Mouse (Mus musculus): Measurements from ENCODE around the gene Sun1.

Gene Sun1

GRCm38 (mm10) chr5:139199995-139200769 is at the start of gene Sun1:
Sun1 (plus strand) TSS chr5:139200637.
- in situ Hi-C loops (cut with MboI; ENCODE audit: unreplicated experiment in 2 of 2), result loop anchor here in 1 of 2 experiments (5.0 kb wide), 1 partner anchor 47 kb away; no protein-coding TSS in a partner anchor

DNA sequence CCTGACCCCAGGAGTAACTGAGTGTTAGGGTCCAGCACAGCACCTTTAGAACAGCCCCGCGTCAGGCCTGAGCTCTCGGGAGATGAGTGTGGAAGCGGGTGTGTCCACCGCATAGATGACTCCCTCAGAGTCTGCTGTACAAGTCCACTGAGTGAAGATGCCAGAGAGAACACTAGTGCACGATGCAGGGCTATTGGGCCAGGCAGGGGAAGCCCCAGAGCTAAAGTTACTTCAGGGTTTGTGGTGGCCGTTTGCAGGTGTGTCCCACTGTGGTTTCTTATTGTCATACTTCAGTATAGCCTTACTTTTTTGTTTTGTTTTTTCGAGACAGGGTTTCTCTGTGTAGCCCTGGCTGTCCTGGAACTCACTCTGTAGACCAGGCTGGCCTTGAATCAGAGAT is 39.5 kb upstream of the Sun1 start:
- in situ Hi-C loops (cut with MboI; ENCODE audit: unreplicated experiment in 2 of 2), result loop anchor here in 1 of 2 experiments (10.0 to 25.0 kb wide), 4 partner anchors 614 to 1476 kb away; partner anchors contain the start of genes Chst12, Ints1 and Ttyh3

DNA sequence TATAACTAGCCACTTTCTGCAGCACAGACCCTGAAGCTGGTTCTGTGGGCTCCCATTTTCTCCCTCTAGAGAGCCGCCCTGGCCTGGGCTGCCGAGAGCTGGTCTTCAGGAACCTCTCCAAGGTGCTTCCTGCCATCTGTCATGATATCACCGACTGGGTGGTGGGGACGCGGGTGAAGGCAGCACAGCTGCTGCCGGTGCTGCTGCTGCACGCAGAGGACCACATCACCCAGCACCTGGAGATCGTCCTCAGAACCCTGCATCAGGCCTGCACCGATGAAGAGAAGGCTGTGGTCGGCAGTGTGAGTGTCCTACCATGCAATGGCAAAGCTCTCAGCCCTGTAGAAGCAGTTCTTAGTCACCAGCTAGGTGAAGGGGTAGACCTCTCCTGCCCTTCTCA is 38.8 kb upstream of the Sun1 start:
- in situ Hi-C loops (cut with MboI; ENCODE audit: unreplicated experiment in 2 of 2), result loop anchor here in 1 of 2 experiments (10.0 to 25.0 kb wide), 4 partner anchors 613 to 1476 kb away; partner anchors contain the start of genes Chst12, Ints1 and Ttyh3

DNA sequence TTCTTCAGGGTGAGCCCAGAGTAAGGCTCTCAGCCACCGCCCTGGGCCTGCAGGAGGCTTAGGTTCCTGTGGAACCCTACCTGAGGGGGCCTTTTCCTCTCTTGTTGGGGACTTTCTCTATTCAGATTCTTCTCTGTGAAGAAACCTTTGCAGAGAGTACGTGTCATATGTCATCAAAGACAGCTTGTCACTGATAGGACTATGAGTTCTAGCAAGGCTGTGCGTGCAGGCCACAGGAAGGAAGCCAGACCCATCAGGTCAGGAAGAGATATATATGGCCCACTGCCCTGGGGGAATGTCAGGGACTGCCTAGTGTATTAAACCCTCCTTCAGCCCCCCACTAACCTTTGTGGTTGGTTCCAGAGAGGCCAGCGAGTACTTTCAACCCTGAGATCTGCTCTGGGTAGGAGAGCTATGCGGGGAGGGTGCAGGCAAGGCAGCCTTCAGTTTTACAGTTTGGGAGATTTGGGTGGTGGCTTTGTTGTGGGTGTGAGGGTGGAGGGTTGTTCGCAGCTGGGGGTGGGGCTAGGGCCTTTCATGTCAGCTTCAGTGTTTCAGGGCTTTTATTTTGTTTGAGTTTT is 33.6 kb upstream of the Sun1 start:
- in situ Hi-C loops (cut with MboI; ENCODE audit: unreplicated experiment in 2 of 2), result loop anchor here in 1 of 2 experiments (10.0 to 25.0 kb wide), 4 partner anchors 608 to 1470 kb away; partner anchors contain the start of genes Chst12, Ints1 and Ttyh3

GRCm38 (mm10) chr5:139167548-139167947 is 32.9 kb upstream of the Sun1 start:
- in situ Hi-C loops (cut with MboI; ENCODE audit: unreplicated experiment in 2 of 2), result loop anchor here in 1 of 2 experiments (10.0 to 25.0 kb wide), 4 partner anchors 607 to 1470 kb away; partner anchors contain the start of genes Chst12, Ints1 and Ttyh3

GRCm38 (mm10) chr5:139171929-139172328 is 28.5 kb upstream of the Sun1 start:
- in situ Hi-C loops (cut with MboI; ENCODE audit: unreplicated experiment in 2 of 2), result loop anchor here in 1 of 2 experiments (25.0 kb wide), 3 partner anchors 1040 to 1465 kb away; partner anchors contain the start of genes Chst12 and Ttyh3

- in situ Hi-C loops (cut with MboI; ENCODE audit: unreplicated experiment in 2 of 2), result loop anchor here in 1 of 2 experiments (25.0 kb wide), 3 partner anchors 1038 to 1463 kb away; partner anchors contain the start of genes Chst12 and Ttyh3
Observed at GRCm38 (mm10) chr5:139174141-139174540, 26.3 kb upstream of the Sun1 start.

DNA sequence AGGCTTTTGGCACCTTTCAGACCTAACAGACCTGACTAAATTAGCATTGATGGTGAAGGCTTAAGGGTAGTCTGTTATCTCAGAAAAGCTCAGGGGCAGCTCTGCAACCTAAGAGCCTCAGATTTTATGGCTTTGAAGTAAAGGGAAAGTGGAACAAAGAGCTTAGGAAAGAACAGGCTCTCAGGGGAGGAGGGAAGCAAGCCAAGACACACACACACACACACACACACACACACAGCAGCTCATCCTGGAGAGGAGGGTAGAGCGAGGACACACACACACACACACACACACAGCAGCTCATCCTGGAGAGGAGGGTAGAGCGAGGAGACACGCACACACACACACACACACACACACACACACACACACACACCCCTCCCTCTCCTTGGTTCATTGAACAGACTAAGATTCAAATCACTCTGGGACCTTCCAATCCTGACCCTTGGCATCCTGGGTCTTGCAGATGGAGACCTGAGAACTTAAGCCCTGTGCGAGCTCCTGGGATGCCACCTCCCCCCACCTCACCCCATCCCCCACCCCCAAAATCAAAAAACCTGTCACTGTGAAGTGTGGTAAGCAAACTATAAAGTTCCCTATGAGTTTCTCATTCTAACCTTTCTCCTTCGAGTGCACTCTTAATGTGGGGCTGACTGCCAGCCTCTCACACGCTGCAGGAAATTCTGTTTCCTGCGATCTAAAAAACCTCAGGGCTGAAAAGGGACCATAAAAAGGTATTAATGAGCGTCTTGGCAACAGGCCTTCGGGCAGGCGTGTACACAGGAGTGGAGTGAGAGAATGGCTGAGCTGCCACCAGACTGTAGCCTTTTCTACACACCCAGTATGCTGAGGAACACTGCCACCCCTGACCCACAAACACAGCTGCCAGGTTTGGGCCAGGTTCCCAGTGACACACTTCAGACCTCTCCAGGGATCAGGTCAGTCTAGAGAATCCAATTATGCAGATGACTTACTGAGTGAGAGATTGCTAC is 25.6 kb upstream of the Sun1 start:
- in situ Hi-C loops (cut with MboI; ENCODE audit: unreplicated experiment in 2 of 2), result loop anchor here (5.0 to 25.0 kb wide), 6 partner anchors 38 to 1462 kb away; partner anchors contain the start of genes Chst12 (in 1 of the 2) and Ttyh3 (in 1 of the 2)

DNA sequence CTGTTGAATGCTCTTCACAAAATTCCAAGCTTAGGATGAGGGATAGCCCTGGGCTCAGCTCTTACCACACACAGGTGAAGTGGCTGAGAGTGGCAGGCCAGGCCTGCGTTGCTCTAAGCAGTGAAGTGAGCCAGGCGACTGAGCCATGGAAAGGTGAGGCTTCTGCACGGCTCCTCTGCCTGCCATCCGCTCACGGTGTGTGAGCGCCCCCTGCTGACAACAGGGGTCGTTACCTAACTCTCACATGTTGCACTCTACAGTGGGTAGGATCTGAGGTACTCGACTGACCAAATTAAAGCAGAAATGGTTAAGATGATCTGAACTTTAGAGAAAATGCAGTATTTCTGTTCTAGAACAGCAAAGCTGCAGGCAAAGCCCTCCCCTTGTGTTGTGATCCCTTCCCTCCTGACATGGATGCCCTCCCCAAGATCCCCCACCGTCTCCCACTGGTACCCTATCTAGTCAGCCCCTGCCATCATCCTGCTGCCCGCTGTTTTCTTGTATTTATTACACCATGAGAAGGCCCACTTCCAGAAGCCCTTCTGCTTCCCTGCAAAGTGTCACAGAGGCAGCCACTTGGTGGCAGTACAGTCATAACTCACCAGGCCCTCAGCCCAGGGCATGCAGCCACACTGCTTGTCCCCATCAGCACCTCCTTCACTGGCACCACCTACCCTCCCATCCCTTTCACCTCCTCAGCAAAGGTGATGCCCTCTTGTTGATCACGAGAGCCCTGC is 21.4 kb upstream of the Sun1 start:
- in situ Hi-C loops (cut with MboI; ENCODE audit: unreplicated experiment in 2 of 2), result loop anchor here (5.0 kb wide), 3 partner anchors 42 to 332 kb away; no protein-coding TSS in a partner anchor

- in situ Hi-C loops (cut with MboI; ENCODE audit: unreplicated experiment in 2 of 2), result no loop called here
Observed at GRCm38 (mm10) chr5:139183131-139183530, 17.3 kb upstream of the Sun1 start.

DNA sequence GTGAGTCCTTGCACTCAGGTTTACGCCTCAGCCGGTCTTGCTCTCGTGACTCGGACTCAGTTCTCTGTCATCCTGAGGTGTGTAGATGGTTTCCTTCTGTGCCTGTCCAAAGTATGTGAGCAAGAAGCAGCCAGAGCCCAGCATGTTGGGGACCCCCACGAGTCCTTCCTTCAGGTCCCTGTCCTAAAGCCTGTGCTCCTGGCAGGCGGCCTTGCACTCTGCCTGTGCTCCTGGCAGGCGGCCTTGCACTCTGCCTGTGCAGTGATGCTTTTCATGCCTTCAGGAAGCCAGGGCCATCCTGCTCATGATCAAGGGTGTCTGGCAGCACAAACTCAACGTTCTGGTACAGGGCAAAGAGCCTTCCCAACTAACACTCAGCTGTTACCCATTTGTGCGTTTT is 16.8 kb upstream of the Sun1 start:
- in situ Hi-C loops (cut with MboI; ENCODE audit: unreplicated experiment in 2 of 2), result no loop called here

GRCm38 (mm10) chr5:139184897-139185296 is 15.5 kb upstream of the Sun1 start:
- in situ Hi-C loops (cut with MboI; ENCODE audit: unreplicated experiment in 2 of 2), result no loop called here

GRCm38 (mm10) chr5:139189726-139190125 is 10.7 kb upstream of the Sun1 start:
- in situ Hi-C loops (cut with MboI; ENCODE audit: unreplicated experiment in 2 of 2), result no loop called here

DNA sequence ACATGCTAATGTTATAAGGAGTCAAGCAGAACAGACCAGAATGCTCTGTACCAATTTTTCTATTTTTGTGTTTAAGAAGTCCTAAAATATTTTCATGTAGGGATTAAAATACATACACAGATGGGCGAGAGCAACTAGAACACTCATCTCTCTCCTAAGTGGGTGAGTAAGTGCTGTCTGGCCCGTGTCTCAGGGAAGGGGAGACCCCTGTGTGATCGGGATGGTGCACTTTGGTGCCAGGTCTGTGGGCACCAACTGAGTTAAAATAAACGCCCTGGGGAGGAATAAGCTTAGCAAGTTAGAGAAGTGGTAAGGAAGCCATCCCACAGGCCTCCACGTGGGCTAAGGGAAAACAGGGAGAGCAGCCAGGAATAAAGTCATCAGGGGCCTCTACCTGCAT is 9.5 kb upstream of the Sun1 start:
- in situ Hi-C loops (cut with MboI; ENCODE audit: unreplicated experiment in 2 of 2), result no loop called here

GRCm38 (mm10) chr5:139198779-139199178 is 1.7 kb upstream of the Sun1 start:
- in situ Hi-C loops (cut with MboI; ENCODE audit: unreplicated experiment in 2 of 2), result no loop called here

- in situ Hi-C loops (cut with MboI; ENCODE audit: unreplicated experiment in 2 of 2), result no loop called here
Observed at GRCm38 (mm10) chr5:139199636-139199994, 822 bp upstream of the Sun1 start.

- in situ Hi-C loops (cut with MboI; ENCODE audit: unreplicated experiment in 2 of 2), result loop anchor here in 1 of 2 experiments (5.0 kb wide), 1 partner anchor 46 kb away; no protein-coding TSS in a partner anchor
Observed at GRCm38 (mm10) chr5:139200770-139201569, 533 bp downstream of the Sun1 start.

DNA sequence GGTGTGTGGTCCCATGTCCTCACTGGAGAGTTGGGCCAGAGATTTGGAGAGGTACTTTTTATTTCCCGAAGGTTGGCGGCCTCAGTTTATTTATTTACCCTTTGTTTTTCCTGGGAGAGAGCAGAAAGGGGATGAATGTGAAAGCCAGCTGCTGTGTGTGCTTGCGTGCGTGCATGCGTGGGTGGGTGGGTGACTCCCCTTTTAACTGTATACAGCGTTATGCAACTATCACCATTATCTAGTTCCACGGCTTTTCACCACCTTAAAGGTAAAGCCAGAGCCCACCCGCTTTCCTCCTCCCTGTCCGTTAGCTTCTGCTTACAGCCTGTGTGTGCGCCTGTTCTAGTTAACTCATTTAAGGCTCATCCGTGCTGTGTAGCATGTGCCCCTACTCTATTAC is 1.7 kb downstream of the Sun1 start:
- in situ Hi-C loops (cut with MboI; ENCODE audit: unreplicated experiment in 2 of 2), result loop anchor here in 1 of 2 experiments (5.0 kb wide), 1 partner anchor 45 kb away; no protein-coding TSS in a partner anchor

Measured in v-Abl transformed pro-B cells (cell line).